Mouse (Mus musculus) CH12.LX (cell line): ENCODE measurements around the gene Cdipt. TPM values are rescaled to one million over a fixed set of nuclear protein-coding genes. Genes with fewer than 3 reads are reported as not detected.

Experiments
- DNase-seq: peaks from one replicate; pipeline ENCODE4 v3.0.0-alpha.2; 2013; ENCODE audit errors: extremely low read depth
- H3K27ac ChIP-seq: 2 replicates; pipeline ENCODE4 v1.5.1; 2012; ENCODE audit warnings: low read depth, mild to moderate bottlenecking, control low read depth, moderate library complexity; ENCODE audit not compliant: insufficient read depth
- H3K27me3 ChIP-seq: replicated peaks from 2 replicates; pipeline ENCODE3; 2012; ENCODE audit warnings: inconsistent platforms
- H3K36me3 ChIP-seq, 2 experiments: replicated peaks in 1 of 2; 2 replicates each; pipeline versions ENCODE3 to v1.6.1; 2012; ENCODE audit warnings: inconsistent platforms in 1 of 2, low read length in 1 of 2, mild to moderate bottlenecking in 1 of 2, mixed read lengths in 1 of 2, moderate library complexity in 1 of 2; ENCODE audit not compliant: control insufficient read depth in 1 of 2, insufficient read depth in 1 of 2
- H3K4me1 ChIP-seq, 2 experiments: 2 replicates each; pipeline ENCODE4 v1.6.1; 2012; ENCODE audit warnings: inconsistent platforms in 1 of 2, moderate library complexity in 1 of 2; ENCODE audit not compliant: insufficient read depth in 2 of 2, control insufficient read depth in 1 of 2
- H3K4me2 ChIP-seq: 2 replicates; pipeline ENCODE4 v1.6.1; 2012; ENCODE audit warnings: low read depth, mild to moderate bottlenecking, control low read depth; ENCODE audit not compliant: poor library complexity, insufficient read depth, severe bottlenecking
- H3K4me3 ChIP-seq, 3 experiments: fragments of 150-350 bp in 1 of 3; sonication (generic) in 1 of 3; replicated peaks in 1 of 3; 2 replicates each; pipeline versions ENCODE3 to v1.5.1; 2011 to 2012; ENCODE audit warnings: low read depth in 2 of 3, low read length in 2 of 3, mild to moderate bottlenecking in 2 of 3, moderate library complexity in 2 of 3, control low read depth in 1 of 3, improper control_type of control experiment in 1 of 3, inconsistent platforms in 1 of 3, mixed read lengths in 1 of 3; ENCODE audit not compliant: poor library complexity in 1 of 3
- H3K79me2 ChIP-seq: replicated peaks from 2 replicates; pipeline ENCODE4 v1.6.1; 2012; ENCODE audit warnings: mild to moderate bottlenecking, moderate library complexity; ENCODE audit not compliant: control insufficient read depth, poor library complexity, insufficient read depth, severe bottlenecking; ENCODE audit errors: extremely low read depth
- H3K9ac ChIP-seq: 2 replicates; pipeline ENCODE4 v1.6.1; 2012; ENCODE audit warnings: low read depth, mild to moderate bottlenecking, control low read depth, moderate library complexity; ENCODE audit not compliant: insufficient read depth
- H3K9me3 ChIP-seq: replicated peaks from 2 replicates; pipeline ENCODE3; 2012; ENCODE audit warnings: low read length, inconsistent platforms, mixed read lengths
- BHLHE40 ChIP-seq: IDR thresholded peaks from 2 replicates; pipeline ENCODE4 v1.6.1; 2011; ENCODE audit warnings: mild to moderate bottlenecking, low read depth, low read length, improper control_type of control experiment
- CHD1 ChIP-seq: IDR thresholded peaks from 2 replicates; pipeline ENCODE4 v1.6.1; 2012; ENCODE audit warnings: low read depth, low read length, improper control_type of control experiment, inconsistent platforms
- CHD2 ChIP-seq: IDR thresholded peaks from 2 replicates; pipeline ENCODE4 v1.6.1; 2011; ENCODE audit warnings: low read length, improper control_type of control experiment
- CTCF ChIP-seq, 2 experiments: IDR thresholded peaks in 1 of 2; conservative IDR thresholded peaks in 1 of 2; 2 replicates each; pipeline ENCODE4 v1.5.1; 2011 to 2012; ENCODE audit warnings: low read depth in 2 of 2, low read length in 2 of 2, improper control_type of control experiment in 1 of 2, inconsistent platforms in 1 of 2, mild to moderate bottlenecking in 1 of 2, moderate library complexity in 1 of 2
- E2F4 ChIP-seq: IDR thresholded peaks from 2 replicates; pipeline ENCODE4 v1.6.1; 2011; ENCODE audit warnings: low read depth, low read length, improper control_type of control experiment; ENCODE audit not compliant: insufficient replicate concordance
- ELF1 ChIP-seq: IDR thresholded peaks from 2 replicates; pipeline ENCODE4 v1.6.1; 2014; ENCODE audit warnings: low read depth, mild to moderate bottlenecking, inconsistent platforms, low read length, improper control_type of control experiment
- EP300 ChIP-seq: IDR thresholded peaks from 2 replicates; pipeline ENCODE4 v1.6.1; 2011; ENCODE audit warnings: low read length, improper control_type of control experiment
- HCFC1 ChIP-seq: IDR thresholded peaks from 2 replicates; pipeline ENCODE4 v1.6.1; 2012; ENCODE audit warnings: low read depth, mild to moderate bottlenecking, inconsistent platforms, low read length, improper control_type of control experiment
- JUND ChIP-seq: conservative IDR thresholded peaks from 2 replicates; pipeline ENCODE4 v1.6.1; 2011; ENCODE audit warnings: low read depth, low read length, improper control_type of control experiment
- MAFK ChIP-seq: IDR thresholded peaks from 2 replicates; pipeline ENCODE4 v1.6.1; 2011; ENCODE audit warnings: low read length, improper control_type of control experiment; ENCODE audit not compliant: insufficient replicate concordance
- MAX ChIP-seq: IDR thresholded peaks from 2 replicates; pipeline ENCODE4 v1.6.1; 2011; ENCODE audit warnings: low read length, improper control_type of control experiment
- MAZ ChIP-seq: IDR thresholded peaks from 2 replicates; pipeline ENCODE4 v1.6.1; 2012; ENCODE audit warnings: low read depth, mild to moderate bottlenecking, inconsistent platforms, low read length, improper control_type of control experiment, moderate library complexity
- MEF2A ChIP-seq: IDR thresholded peaks from 2 replicates; pipeline ENCODE4 v1.6.1; 2014; ENCODE audit warnings: low read depth, mild to moderate bottlenecking, inconsistent platforms, low read length, improper control_type of control experiment, borderline replicate concordance
- MYC ChIP-seq: IDR thresholded peaks from 2 replicates; pipeline ENCODE4 v1.6.1; 2011; ENCODE audit warnings: low read depth, mild to moderate bottlenecking, improper control_type of control experiment, low read length
- NELFE ChIP-seq: IDR thresholded peaks from 2 replicates; pipeline ENCODE4 v1.6.1; 2011; ENCODE audit warnings: low read depth, low read length, improper control_type of control experiment
- NRF1 ChIP-seq: IDR thresholded peaks from 2 replicates; pipeline ENCODE4 v1.6.1; 2014; ENCODE audit warnings: low read depth, mild to moderate bottlenecking, inconsistent platforms, low read length, improper control_type of control experiment, moderate library complexity
- PAX5 ChIP-seq: IDR thresholded peaks from 2 replicates; pipeline ENCODE4 v1.6.1; 2012; ENCODE audit warnings: low read length, inconsistent platforms, mixed read lengths
- POLR2A ChIP-seq: IDR thresholded peaks from 2 replicates; pipeline ENCODE4 v1.6.1; 2011; ENCODE audit warnings: low read depth, mild to moderate bottlenecking, improper control_type of control experiment, low read length
- POLR2AphosphoS2 ChIP-seq: IDR thresholded peaks from 2 replicates; pipeline ENCODE4 v1.6.1; 2011; ENCODE audit warnings: low read depth, low read length, improper control_type of control experiment
- RAD21 ChIP-seq: IDR thresholded peaks from 2 replicates; pipeline ENCODE4 v1.6.1; 2011; ENCODE audit warnings: low read depth, mild to moderate bottlenecking, low read length, improper control_type of control experiment, moderate library complexity
- RCOR1 ChIP-seq: conservative IDR thresholded peaks from 2 replicates; pipeline ENCODE4 v1.6.1; 2012; ENCODE audit warnings: low read depth, mild to moderate bottlenecking, inconsistent platforms, low read length, improper control_type of control experiment
- SIN3A ChIP-seq: IDR thresholded peaks from 2 replicates; pipeline ENCODE4 v1.6.1; 2012; ENCODE audit warnings: low read length, improper control_type of control experiment, inconsistent platforms
- TBP ChIP-seq: conservative IDR thresholded peaks from 2 replicates; pipeline ENCODE4 v1.6.1; 2011; ENCODE audit warnings: low read depth, low read length, improper control_type of control experiment
- TCF12 ChIP-seq: IDR thresholded peaks from 2 replicates; pipeline ENCODE4 v1.6.1; 2014; ENCODE audit warnings: low read depth, mild to moderate bottlenecking, inconsistent platforms, low read length, improper control_type of control experiment
- USF1 ChIP-seq: IDR thresholded peaks from 2 replicates; pipeline ENCODE4 v1.6.1; 2014; ENCODE audit warnings: low read depth, mild to moderate bottlenecking, inconsistent platforms, low read length, improper control_type of control experiment
- USF2 ChIP-seq: conservative IDR thresholded peaks from 2 replicates; pipeline ENCODE4 v1.6.1; 2011; ENCODE audit warnings: low read depth, low read length, improper control_type of control experiment
- ZMIZ1 ChIP-seq: IDR thresholded peaks from 2 replicates; pipeline ENCODE4 v1.6.1; 2012; ENCODE audit warnings: low read depth, mild to moderate bottlenecking, inconsistent platforms, low read length, improper control_type of control experiment
- dilution Hi-C: fragments of 300-500 bp; cut with MboI; formaldehyde crosslinking; loops from 2 replicates; pipeline ENCODE4 v1.14.3; 2020; ENCODE audit warnings: low sequenced_read_pairs; ENCODE audit not compliant: extremely low pct_unique_long_range_greater_than_20kb, extremely low pct_ligation_motif_present
- in situ Hi-C: fragments of 300-500 bp; cut with MboI; formaldehyde crosslinking; loops from 3 replicates; pipeline ENCODE4 v1.14.3; 2019; ENCODE audit warnings: low sequenced_read_pairs, low pct_ligation_motif_present, low pct_unique_long_range_greater_than_20kb, mixed read lengths
- polyA plus RNA-seq: library from polyadenylated mRNA; unstranded; fragments of >175 nt; gene quantifications from 2 replicates; pipeline ENCODE4 v1.2.1, GENCODE M21; 2012; ENCODE audit warnings: low read depth; ENCODE audit not compliant: insufficient read length
- total RNA-seq, 2 experiments: library from RNA; depleted of rRNA; stranded (reverse); fragments of 300-350 nt in 1 of 2; fragments of >200 nt in 1 of 2; gene quantifications; 2 replicates each; pipeline ENCODE4 v1.2.3; 2012 to 2014

Gene Cdipt
- total and polyA plus RNA-seq, 3 experiments = 72.8 to 138 (median 108) TPM

GRCm38 (mm10) chr7:127023896-127024690 lies 48.4 kb downstream of the Cdipt start:
- H3K79me2 ChIP-seq = peaks cover 22% of the 10 kb centered on the region
- peak overlapping the region; percentile 66 for H3K4me2 ChIP-seq
- peak overlapping the region; percentile 57; the same call in 1 of the 2 replicates for H3K27ac ChIP-seq
- TF ChIP-seq TCF12 (no peak), HCFC1 (no peak), ZMIZ1 (no peak), TBP (no peak), MAX (no peak), MYC (no peak), NRF1 (no peak), POLR2AphosphoS2 (no peak), E2F4 (no peak), MEF2A (no peak), BHLHE40 (no peak), JUND (no peak), USF1 (no peak), USF2 (no peak), POLR2A (no peak), ELF1 (no peak), RAD21 (no peak)
- H3K9ac ChIP-seq = peak overlapping the region; percentile 62
- H3K27me3 ChIP-seq = no peaks in the 10 kb centered on the region
- dilution Hi-C loops (no loop called here), in situ Hi-C loops (loop anchor here (5.0 kb wide), 1 partner anchor 137 kb away; no protein-coding TSS in a partner anchor)
- DNase-seq = no peak
- H3K9me3 ChIP-seq = no peaks in the 10 kb centered on the region
- H3K36me3 ChIP-seq = peaks cover 28 to 64% of the 10 kb centered on the region in 2 experiments
- H3K4me1 ChIP-seq = peaks cover 21 to 58% of the 10 kb centered on the region in 2 experiments
- H3K4me3 ChIP-seq = peak overlapping the region; percentile 67 to 78 (median 76)

GRCm38 (mm10) chr7:127024755-127025555 lies 49.2 kb downstream of the Cdipt start:
- H3K4me1 ChIP-seq = peaks cover 17 to 49% of the 10 kb centered on the region in 2 experiments
- H3K4me3 ChIP-seq = peak overlapping the region; percentile 67 to 78 (median 76)
- H3K9me3 ChIP-seq = no peaks in the 10 kb centered on the region
- H3K4me2 ChIP-seq = peak overlapping the region; percentile 66
- dilution Hi-C loops = no loop called here
- peak overlapping the region; percentile 57 for H3K27ac ChIP-seq
- in situ Hi-C loops = loop anchor here (5.0 kb wide), 1 partner anchor 138 kb away; no protein-coding TSS in a partner anchor
- no peaks in the 10 kb centered on the region for H3K27me3 ChIP-seq
- peaks cover 22% of the 10 kb centered on the region for H3K79me2 ChIP-seq
- peak overlapping the region; percentile 99 for H3K9ac ChIP-seq
- H3K36me3 ChIP-seq = peaks cover 30 to 68% of the 10 kb centered on the region in 2 experiments
- peak; percentile 78 for DNase-seq
- TF ChIP-seq USF2 = peak; percentile 23; the same call in 1 of the 2 replicates
- TF ChIP-seq NELFE = 0 out of 2 replicates have a peak, but pooled peaks have one; percentile 37
- TF ChIP-seq TCF12 = peak; percentile 42
- no peak for TF ChIP-seq PAX5
- TF ChIP-seq ELF1 = no peak
- TF ChIP-seq JUND = no peak
- TF ChIP-seq CTCF (conservative IDR thresholded peaks at IDR 0.05 in 1 of 2, IDR thresholded peaks at IDR 0.05 in 1 of 2; ENCODE audit: low read depth in 2 of 2, low read length in 2 of 2) = peak in 1 of 2 experiments; percentile 70; a peak in 2 of 4 replicates
- TF ChIP-seq MAFK = no peak
- peak; percentile 67 for TF ChIP-seq SIN3A
- 0 out of 2 replicates have a peak, but pooled peaks have one; percentile 54 for TF ChIP-seq MAZ
- TF ChIP-seq POLR2AphosphoS2 = no peak
- TF ChIP-seq RCOR1 = no peak
- TF ChIP-seq CHD1 = 0 out of 2 replicates have a peak, but pooled peaks have one; percentile 48
- TF ChIP-seq MEF2A = no peak
- peak; percentile 59 for TF ChIP-seq RAD21
- TF ChIP-seq MAX = peak; percentile 98
- no peak for TF ChIP-seq EP300
- TF ChIP-seq E2F4 = no peak
- peak; percentile 65 for TF ChIP-seq CHD2
- TF ChIP-seq TBP = no peak
